Mouse (Mus musculus): ENCODE data around the gene Magi2.

The Magi2 gene

DNA sequence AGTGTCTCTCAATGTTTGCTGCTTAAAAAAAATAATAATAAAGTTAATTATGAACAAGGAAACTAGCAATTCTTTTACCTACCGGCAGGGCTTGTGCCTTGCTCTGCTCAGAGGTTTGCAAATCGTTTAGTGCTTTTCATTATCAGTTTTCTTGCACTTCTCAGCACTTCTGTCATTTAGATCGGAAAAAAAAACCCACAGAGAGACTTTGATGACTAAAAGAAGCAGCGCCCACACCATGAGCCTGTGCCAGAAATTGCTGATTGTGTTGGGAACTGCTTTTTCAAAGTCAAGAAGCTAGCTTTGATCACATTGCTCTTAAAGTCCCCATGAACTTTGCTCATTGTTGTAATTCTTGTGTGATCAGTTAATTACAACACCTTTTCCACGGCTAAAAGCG is 860.2 kb downstream of the Magi2 start:
- no peak for DNase-seq

DNA sequence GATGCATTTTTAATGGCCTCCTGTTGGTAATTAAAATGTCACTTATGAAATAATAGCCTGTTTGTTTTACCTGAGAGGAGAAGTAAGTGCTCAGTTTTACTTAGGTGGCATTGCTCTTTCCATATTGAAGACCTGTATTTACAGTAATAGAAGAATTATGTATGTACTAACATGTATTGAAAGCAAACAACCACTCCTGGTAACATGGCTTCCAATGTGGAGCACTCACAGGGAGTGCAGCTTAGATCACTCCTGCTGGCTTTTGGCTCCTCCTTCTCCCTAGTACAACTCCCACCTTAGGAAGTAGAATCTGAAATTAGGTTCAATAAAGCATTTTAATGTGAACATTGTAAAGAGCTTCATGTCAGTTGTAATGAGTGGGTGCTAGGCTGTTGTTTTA is 877.0 kb downstream of the Magi2 start:
- DNase-seq = no peak

DNA sequence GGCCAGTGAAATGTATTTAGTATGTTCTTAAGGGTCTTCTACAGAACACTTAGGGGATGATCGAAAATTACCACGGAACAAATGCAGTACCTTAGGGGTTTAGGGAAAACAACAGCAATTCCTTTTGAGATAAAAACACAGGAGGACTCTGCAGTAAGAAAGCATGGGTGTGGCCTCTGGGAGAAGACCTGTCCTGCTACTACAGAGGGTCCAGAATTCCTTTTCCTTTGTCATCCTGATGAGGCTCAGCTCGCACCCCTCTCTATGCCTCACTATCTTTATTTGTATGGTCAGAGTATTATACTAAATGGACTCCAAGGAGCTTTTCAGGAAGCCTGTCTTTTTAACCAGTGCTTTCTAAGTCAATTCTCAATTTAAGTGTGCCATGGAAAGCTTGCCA is 877.7 kb downstream of the Magi2 start:
- DNase-seq = no peak

DNA sequence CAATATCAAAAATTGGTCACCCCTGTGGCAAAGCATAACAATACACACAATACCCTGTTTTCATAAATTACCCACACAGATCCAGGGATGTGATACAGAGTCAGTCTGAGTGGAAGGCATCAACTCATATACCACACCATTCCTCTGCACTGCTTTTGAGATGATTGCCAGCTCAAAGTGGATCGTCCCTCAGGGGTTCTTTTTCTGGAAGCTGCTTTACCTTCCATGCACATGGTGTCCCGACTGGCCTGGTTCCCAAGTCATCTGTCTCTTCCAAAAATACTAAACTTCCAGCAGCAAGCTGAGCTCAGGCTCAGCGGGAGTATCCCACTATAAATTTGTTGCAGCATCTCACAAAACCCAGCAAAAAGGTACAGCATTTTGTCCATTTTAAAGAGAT is 882.7 kb downstream of the Magi2 start:
- no peak for DNase-seq

DNA sequence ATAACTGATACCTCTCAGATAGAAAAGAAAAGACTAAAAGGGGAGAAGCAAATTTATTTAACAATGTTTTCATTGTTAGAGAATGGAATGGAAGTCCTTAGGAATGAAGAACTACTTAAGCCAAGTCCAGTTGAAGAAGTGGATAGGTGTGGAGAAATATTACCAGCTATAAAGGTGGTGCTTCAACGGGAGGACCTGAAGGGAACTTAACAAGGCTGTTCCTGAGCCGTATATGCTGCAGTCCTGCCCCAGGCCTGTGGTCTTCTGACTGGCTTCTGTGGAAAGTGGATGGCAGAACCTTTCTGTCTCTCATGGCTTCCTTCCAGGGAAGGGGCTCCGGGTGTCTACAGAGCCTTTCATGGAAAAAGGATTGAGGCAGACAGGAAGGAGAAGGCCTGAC is 890.3 kb downstream of the Magi2 start:
- DNase-seq = no peak

DNA sequence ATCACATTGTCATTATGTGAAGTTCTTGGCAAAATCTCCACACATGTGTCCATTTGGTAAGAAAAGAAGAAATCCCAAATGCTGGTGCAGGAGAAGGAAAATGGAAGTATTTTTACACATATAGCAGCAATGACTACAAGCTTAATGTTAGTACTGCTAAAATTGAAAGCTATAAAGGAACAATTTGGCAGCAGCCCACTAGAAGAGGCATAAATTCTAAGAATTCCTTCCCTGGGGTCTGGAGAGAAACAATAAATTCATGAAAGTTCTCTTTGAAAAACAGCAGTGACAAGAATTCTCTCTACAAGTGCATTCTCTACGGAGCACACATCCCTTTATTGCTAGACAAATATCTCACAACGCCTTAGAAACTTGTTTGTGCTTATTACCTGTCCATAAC is 913.4 kb downstream of the Magi2 start:
- DNase-seq = no peak

DNA sequence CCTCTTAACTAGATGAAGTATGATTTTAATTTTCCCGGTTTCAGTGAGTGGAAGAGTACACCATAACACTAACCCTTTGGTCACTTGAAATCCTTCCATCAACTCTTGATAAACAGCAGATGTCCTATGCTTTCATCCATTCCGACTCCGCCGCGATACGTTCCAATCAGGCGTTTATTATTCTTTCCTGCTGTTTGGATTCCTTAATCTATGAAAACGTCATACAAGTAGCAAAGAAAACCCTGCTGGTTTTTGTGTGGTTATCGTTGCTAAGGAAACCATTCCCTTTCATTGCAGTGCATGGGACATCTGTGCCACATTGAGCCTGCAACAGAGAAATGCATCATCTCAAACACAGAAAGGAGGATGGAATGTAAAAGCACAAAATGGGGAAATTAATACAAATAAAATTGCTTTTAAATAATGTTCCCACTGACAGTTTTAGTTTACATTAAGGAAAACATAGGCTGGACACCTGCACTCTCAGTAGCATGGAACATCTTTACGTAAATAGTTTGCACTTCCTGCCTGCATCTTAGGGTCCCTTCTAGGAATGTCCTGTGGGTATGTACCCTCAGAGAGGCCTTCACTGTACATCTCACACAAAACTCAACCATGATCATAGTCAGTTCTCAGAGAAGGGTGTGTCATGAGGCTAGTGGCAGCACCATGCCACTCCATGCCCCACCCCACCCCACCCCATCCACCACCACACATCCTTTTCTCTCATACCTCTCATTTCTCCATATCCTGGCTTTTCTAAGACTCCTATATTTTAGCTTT is 914.0 kb downstream of the Magi2 start:
- no peak for DNase-seq

DNA sequence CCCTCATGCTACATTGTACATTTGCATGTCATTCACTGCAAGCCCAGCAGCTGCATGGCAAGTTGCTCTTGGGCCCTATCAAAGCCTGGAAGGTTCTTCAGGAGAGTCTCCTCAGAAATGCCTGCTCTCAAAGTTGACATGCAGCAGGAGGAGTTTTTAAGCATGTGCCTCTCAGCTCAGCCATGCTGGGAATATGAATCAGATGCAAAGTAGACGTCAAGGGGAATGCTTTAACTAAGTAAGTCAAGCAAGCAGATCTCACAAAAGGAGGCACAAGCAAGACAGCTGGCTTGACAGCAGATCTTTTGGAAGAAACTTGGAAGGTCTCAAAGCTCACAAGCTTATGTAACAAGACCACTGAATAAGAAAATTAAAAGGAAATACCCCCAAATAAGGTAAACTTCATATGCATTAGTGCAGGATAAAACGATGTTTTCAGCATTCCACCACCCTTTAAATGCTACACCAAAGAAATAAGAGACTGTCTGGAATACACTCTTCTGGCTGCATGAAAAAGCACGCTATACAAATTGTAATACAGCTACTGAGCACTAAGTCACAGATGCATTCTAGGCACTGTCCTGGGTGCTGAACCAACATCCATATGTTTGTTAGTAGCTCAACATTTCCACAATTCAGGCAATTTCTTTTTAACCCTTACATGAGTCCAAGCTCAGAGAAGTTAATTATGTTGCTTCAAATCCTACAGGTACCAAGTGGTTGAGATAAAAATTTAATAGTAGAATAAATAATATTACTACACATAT is 926.7 kb downstream of the Magi2 start:
- DNase-seq = no peak

DNA sequence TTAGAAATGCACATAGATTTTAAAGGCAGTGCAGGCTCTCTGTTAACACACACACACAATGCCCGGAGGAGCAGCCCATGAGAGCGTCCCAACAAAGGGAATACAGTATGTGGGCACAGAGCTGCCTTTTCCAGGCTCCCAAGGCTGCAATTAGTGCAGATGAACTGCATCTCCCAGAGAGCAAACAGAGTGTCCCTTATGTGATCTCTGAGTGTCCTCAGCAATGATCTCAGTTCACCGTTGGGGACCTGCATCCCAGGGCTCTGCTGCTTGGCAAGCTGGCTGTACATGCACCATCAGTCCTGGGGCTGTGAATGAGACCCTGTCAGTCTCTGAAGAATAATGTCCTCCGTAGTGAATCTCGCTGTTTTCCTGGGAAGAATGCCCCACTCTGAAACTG is 969.9 kb downstream of the Magi2 start:
- DNase-seq = no peak

DNA sequence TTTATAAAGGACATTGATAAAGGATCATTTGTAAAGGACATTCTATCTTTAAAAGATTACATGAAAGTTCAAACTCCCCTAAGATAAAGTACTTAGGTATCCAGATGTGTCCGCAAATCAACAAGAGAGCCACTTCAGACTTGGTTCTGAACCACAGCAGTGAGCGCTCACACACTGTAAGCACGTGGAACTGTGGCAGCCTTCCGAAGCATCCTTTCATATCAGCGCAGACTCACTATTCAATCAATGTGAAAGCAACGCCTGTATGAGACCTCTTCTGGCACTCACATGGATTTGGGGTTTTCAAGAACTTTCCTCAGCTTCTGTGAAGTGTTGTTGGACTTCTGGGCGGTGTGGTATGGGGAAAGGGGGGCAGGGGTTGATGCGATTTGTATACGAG is 970.6 kb downstream of the Magi2 start:
- no peak for DNase-seq

DNA sequence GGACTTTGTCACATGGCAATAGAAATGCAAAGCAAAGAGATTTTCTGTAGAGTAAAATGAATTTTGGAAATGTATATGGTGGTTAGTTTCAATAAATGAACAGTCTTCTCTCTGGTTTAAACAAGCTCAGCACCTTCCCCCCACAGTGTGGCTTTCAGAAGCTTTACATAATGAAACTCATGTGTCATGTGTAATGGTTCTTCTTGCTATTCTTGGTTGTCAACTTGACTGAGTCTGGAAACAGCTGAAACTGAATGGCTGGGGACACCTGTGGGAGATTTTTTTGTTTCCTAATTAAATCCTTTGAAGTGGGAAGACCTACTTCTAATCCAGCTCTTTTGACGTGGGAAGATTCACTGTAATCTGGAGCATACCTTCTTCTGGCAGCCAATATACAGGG is 974.5 kb downstream of the Magi2 start:
- no peak for DNase-seq

DNA sequence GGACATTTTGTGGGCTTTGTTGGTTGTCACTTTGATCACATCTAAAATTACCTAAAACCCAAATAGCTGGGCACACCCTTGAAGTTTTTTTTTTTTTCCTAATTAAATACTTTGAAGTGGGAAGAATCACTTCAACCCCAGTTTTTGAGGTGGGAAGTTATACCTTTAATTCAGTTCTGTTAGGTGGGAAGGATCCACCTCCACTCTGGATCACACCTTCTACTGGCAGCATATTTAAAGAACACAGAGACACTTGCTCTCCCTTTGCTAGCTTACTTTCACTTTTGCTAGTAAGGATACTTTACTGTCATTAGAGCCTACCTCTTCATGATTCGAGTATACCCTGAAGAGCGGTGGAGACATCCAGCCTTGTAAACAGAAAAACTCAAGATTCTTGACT is 981.3 kb downstream of the Magi2 start:
- DNase-seq = no peak

DNA sequence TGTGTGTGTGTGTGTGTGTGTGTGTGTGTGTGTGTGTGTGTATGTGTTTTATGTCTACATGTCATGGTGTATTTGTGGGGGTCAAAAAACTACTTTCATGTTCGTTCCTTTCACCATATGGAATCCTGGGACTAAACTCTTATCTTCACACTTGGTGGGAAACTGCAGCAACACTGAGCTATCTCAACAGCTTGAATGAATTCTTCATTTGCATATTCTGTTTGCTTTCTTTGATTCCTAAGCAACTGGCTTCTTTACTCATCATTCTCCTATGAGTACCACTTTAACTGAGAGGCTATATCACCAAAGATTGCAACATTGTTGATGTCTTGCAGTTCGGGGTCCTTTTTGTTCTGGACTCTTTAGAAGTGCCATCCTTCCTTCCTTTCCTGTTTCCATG is 986.5 kb downstream of the Magi2 start:
- DNase-seq = no peak

DNA sequence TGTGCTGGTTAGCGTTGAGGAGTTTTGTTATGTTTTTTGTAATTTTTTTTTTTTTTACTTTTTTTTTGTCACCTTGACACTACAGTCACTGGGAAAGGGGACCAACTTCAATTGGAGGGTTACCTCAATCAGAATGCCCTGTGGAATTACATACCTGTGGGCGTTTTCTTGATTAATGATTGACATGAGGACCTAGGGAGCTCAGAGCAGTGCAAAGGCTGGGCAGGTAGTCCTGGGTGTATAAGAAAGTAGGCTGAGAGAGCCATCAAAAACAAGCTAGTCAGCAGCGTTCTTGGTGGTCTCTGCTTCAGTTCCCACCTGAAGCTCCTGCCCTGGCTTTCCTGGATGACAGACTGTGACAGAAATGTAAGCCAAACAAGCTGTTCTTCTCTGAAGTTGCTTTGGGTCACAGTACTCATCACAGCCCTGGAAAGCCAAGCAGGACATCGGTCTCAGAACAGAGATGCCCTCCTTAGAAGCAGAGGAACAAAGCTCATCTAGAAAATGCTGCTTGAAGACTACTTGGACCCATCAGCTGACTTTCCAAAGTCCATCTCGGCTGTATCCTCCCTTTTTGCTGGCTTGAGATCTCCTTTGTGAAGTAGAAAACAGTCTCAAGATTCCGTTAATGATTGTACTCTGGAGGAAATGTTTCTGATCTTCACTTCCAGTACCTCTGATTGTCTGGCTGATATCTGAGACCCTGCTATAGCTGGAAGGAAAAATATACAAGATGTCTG is 999.8 kb downstream of the Magi2 start:
- DNase-seq = no peak

DNA sequence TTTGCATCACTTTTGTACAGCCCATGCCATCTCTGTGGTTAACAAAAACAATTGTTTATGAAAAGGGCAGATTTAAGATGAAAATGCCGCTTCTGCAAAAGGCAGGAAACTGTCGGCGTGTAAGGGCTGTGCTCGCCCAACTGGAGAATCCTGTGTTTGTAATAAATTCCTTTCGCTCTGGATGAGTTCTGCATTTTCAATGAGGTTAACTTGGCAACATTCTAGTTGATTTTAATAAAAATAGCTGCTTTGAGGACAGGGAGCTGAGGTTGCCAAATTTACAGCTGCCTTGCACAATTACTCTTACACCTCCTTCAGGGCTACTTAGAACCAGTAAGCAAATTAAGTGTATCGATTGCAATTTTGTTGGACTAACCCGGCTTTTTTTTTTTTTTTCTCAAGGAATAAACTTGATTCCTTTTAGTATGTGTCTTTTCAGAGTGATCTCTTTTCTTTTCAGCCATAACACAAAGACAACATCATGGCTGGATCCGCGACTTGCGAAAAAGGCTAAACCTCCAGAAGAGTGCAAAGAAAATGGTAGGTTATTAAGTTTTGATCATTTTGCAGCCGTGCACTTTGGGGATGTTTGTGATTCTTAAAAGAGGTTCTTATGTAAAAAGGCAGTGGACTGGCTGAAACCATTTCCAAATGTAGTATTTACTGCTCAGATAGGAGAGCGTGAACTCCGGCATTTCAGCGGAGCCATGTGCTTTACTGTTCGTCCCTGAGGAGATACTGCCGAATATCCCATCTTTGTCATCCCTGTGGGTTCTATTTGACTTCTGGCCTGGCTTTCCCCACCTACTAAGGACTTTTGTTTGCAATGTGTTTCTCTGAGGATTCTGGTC is 1001.3 kb downstream of the Magi2 start:
- no peak for DNase-seq

DNA sequence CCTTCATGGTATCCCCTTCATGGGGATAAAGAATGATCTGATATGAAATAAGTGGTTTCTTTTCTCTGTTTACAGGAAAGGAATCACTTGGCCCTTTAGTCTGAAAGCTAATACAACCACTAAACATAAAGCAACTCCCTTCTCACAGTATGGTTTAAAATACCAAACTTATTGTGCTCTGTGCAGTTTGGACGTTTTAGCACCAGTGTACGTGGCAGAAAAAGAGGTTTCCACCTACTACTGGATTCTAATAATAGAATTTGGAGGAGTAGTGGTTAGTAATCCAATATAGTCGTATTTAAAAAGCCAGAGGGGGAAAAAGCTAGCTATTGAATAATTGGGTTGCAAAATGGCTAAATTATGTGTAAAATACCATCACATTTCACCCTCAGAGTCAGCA is 1005.1 kb downstream of the Magi2 start:
- no peak for DNase-seq

DNA sequence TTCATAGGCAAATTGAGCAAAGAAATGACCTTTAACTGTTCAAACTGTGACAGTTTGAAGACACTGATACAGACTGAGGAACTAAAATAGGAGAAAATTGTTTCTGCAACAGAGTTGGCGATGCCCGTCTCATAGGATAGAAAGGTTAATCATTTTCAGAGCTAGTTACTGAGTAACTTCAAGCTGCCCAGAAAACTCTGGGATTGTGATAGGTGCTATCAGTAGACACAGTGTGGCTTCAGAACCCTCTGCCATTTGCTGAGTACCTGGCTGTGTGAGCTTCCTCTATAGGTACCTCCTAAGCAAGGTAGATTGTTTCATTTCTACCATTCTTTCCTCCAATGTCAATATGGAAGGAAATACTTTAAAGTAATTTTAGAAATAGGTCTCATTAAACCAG is 1014.7 kb downstream of the Magi2 start:
- no peak for DNase-seq

DNA sequence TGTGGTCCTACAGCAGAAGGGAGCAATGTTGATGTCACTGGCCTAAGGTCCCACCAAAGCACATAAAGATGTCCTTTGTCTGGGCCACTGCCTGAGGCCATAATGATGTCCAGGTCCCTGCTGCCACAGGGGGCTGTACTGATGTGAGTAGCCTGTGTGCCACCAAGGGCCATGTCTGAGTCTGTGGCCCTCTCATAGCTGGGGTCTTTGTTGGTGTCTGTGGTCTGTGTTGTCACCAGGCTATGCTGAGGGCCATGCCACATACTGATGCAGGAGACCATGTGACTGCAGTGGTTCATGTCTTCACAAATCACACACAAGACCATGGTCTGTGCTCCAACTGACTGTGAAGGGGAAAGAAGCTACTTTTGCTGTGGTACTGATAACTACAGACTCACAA is 1015.7 kb downstream of the Magi2 start:
- DNase-seq = no peak

DNA sequence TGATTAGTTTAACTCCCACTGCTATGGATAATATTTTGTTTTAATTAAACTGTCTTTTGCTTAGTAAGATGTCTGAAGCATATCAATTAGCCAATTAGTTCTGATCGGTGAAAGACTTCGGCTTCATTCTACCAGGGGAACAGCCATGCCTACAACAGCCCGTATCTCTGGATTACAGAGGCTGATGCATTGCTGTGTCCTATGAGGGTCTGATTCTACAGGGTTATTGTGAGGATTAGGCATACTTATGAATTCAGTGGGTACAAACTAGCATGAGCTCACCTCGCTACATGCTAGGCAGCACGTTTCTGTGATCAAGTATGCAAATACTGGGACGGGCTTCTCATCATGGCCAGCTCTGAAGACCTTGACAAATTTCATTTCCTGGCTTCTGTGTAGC is 1022.5 kb downstream of the Magi2 start:
- no peak for DNase-seq

DNA sequence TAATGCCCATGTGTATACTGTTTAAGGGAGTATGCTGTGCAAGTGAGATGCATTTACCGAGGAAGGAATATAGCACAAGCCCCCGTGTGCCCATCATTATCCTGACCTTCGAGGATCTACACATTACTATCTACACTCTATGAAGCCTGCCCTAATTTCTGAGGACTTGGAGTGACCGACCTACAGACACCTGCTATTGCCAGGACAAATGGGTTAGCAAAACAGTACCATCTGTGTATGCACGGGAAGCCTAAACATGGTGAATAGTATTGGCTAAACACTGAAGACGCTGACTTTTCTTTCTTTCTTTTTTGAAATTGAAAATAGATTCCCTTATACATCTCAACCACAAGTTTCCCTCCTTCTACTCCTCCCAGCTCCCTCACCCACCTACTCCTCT is 1024.7 kb downstream of the Magi2 start:
- DNase-seq = no peak

DNA sequence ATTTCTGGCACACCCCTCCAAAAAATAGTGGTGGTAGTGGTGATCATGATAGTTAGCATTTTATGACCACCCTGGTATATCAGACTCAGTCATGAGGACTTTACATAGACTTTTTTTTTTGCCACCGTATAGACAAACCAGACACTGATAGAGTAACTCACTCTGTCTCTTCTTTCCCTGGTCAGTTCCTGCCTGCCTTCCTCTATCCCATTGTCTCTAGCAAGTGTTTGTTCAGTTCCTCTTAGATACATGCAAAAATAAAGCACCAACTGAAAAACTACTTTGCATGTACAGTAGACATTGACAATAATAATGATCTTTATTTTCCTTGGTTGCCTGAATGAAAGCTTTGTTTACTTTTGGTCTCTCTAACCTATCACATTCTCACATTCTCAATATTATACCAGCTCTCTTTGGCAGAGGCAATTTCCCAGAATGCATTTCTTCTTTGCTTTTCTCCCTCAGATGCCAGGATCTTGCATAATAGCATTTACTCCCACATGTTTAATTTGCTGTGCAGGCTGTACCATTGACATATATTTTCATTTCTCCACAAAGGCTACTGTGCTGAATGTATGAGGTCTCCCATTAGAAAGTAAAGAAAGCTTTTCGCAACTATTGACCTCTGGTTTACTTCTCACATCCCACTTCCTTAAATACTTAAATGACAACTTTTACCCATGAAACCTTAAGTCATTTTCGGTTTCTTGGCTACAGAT is 1029.5 kb downstream of the Magi2 start:
- DNase-seq = no peak

DNA sequence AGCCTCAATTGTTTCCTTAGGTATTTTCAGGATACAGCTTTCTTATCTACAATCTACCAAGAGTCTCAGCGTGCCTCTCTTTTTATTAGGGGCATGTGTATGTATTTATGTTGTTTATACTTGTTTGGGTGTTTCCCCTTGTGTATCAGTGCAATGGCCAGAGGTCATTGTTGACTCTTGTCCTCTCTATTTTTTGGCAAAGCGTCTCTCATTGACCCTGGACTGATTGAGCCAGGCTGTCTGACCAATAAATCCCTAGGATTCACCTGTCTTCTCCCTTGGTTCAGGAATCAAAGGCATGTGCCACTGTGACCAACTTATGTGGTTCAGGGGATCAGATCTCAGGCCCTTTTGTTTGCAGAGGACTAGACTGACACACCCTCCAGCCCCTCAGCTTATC is 1030.1 kb downstream of the Magi2 start:
- DNase-seq = no peak
